Mouse (Mus musculus) B cell, adult 2 months (primary cell): ENCODE measurements at regions not wholly inside any gene's neighbourhood (a gene's known extent, or its start where the extent isn't known, plus 50 kb on each side); places are given as distances from the start of the nearest gene placed in this dataset.

Experiments used
- DNase-seq, 2 experiments: peaks; one replicate each; pipeline ENCODE4 v3.0.0; 2022

DNA sequence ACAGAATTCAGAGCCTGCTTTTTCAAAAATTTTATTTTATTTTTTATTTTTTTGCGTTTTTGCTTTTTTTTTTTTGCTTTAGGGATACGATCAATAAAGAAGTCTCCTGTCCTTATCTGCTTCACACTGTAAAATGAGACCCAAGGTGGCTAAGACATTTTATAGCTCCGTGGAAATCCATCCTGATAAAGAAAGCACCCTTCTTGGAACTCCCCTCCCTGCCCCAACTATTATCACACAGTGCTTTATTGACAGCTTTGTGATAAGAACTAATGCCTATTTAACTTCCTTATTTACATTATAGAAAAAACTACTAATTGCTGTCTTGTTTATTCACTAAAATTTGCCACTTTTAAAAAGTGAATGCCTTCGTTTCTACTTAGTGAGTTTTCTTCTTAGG, 179.0 kb upstream of the Dmrta1 start:
- no peak for DNase-seq

DNA sequence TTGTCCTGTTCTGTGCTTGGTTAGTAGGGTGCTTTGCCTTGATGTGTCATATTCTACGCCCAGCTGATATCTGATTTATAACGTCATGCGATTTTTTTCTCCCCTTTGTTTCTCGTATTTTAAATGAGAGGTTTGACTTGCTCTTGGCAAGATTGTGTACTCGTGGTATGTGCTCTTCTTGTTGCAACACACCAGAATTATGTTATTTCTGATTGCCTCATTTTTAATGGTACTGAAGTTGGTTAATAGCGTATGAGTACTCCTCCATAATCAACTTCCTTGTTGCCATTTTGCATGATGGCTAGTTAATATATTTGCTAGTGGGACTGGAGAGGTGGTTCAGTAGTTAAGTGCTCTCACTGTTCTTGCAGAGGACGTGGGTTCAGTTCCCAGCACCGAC, 180.1 kb upstream of the Cdkn2b start:
- DNase-seq = no peak

DNA sequence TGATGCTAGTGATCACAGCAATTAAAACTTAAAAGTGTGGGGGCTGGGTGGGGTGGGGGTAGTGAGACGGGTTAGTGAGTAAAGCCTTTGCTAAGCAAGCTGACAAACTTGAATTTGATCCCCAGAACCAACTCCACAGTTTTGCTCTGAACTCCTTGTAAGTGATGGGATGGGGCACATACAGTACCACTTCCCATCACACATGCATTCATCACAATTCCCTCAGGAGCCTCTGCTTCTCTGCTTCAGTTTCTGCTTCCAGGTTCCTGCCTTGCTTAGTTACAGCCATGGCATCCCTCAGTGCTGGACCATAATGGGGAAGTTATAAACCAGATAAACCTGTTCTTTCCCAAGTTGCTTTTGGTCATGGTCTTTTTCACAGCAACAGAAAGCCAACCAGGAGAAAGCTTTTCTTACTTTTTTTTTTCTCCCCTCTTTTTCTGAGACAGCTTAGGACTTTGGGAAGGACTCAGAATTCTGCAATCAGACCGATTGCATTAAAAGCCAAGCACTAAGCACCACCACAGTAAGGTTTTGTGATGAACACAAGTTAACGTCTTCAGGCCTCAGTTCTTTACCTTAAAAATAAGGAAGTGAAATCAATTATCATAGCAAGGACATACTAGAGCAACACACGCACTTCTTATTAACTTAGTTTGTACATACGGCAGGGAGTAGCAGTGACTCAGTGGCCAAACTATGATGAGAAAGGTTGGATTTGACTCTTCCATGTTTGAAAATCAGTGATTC, 176.8 kb upstream of the Cdkn2b start:
- no peak for DNase-seq

DNA sequence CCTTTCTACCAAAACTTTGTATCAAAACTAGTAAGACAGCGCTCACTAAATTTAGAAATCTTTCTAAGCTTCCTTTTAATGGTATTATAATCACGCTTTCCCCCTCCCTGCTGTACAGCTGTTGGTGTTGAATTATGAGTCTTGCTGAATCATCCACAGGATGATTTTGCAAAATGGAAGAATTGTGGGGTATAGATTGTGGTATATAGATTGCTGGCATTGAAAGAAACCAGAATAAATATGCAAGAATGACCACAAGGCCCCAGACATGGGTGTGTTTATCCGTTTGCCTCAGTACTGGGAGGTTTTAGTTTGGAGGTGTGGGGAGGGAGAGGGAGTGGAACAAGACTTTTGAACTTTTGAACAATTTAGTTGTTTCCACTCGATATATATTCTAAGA, 176.1 kb upstream of the Cdkn2b start:
- no peak for DNase-seq

DNA sequence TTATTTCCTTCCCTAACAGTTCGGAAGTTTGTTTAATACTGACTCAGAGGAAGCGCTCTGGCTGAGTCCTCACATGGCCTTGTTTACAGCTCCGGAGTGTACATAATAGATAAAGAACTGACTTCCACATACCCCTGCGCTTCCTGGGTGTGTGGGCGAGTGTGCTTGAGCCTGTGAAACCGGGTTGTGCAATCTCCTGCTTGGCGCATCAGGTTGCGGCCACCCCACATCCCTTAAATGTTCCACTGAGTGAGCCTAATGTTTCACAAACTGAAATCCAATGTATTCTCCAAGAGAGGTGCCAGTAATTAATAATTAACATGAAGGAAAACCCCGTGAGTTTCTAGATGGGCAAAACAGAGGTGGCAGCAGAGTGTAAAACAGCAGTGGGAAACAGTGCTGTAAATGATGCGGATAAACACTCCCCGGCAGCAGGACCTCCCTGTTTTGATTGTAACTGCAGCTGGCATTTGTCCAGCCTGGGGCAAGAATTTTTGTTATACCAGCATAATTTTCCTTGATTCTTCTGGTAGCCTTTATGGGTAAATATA, 175.2 kb upstream of the Cdkn2b start:
- no peak for DNase-seq

DNA sequence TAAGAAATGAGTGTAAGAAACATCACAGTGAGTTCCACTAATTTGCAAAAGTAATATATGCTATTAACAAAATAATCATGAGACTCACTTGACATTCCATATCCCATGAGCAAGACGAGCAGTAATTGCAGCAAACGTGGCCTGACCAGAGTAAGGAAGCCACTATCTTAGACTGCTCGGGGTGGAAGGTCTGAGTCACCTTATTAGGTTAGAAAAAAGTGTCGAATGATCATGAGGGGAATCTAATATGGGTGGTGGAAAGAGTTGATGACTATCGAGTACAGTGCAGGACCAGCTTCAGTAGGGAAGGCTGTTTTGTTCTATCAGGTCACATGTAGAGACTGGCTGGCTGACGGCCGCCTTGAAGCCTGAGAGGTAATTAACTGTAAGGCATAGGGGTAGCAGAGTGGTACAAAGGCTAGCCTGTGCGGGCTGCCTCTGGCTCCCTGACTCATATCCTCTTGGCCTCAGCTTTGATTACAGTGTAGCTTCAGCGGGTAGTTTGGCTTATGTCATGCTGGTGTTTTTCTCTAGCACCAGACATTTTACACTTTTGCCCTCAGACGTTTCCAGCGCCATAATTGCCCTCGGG, 167.9 kb upstream of the Cdkn2b start:
- no peak for DNase-seq

DNA sequence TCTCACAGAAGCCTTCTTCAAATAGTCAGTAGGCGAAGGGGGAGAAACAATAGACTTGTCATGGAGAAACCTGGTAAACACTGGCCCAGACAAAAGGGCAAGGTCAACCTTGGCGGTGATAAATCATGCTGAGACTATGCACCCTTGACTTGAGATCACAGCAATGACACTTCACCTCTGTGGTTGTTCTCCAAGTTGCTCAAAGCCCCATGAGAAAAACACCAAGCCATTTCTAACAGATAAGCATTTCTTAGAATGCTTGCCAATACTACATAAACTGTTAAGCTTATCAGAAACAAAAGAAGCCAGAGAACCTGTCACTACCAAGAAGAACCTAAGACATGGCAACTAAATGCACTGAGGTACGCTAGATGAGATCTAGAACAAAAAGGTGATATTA, 165.0 kb upstream of the Cdkn2b start:
- no peak for DNase-seq

DNA sequence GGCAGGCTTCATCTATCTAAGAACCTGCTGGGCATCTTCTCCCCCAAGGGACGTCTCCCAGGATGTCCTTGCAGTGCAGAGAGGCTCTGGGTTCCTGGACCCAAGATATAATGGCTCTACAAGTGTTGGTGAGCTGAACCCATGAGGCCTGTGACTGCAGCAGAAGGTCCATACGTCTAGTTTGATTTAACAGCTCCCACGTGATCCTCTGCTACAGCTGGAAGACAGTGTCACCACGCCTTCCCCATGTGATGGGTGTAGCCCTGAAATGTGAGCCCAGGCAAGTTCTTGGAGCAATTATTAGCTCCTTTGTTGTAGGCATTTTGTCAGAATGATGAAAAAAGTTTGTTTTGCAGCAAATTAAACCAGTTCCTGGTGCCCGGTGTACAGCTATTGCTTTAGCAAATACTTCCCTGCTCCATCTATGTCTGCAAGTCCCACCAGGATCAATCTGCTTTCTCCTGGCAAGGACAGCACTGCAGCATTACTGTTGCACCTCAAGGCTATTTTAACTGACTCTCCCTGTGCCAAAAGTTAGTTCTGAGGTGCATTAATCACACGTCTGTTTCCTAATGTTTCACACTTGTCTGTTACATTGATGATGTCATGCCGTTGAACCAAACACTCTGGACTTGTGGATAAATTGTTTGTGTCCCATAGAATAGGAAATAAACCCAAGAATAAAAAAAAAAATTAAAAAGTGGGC, 164.2 kb upstream of the Cdkn2b start:
- no peak for DNase-seq

DNA sequence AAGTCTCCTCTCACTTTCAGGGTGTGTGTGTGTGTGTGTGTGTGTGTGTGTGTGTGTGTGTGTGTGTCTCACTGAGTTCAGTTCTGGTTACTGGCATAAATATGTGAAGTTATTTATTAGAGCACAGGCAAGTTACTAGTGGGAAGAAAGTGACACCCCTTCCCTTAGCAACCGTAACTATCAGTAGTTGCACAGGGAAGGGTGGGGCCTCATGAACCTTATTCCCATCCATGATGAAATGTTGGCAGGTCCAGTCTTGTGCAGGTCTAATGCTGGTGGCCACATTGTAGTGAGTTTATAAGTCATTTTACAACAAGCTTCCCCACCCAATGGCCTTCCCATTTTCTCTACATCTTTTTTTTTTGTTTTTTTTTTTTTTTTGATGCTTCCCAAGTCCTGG, 160.6 kb upstream of the Cdkn2b start:
- DNase-seq = no peak

DNA sequence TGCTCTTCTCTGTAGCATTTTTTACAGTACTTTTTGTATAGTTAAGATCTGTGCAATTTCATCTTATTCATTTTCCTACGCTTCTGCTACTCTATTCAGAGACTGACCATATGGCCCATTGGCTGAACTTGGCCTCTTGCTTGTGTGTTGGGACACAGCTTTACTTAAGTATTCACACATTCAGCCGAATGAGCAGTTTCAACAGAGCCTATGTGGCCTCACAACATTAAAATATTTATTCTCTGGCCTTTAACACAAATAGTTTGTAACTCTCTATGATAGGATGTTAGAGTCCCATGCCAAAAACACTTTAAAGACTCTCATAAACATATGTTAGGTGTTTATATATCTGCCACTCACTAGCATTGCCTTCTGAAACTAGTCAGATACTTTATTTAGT, 159.9 kb upstream of the Cdkn2b start:
- DNase-seq = no peak

DNA sequence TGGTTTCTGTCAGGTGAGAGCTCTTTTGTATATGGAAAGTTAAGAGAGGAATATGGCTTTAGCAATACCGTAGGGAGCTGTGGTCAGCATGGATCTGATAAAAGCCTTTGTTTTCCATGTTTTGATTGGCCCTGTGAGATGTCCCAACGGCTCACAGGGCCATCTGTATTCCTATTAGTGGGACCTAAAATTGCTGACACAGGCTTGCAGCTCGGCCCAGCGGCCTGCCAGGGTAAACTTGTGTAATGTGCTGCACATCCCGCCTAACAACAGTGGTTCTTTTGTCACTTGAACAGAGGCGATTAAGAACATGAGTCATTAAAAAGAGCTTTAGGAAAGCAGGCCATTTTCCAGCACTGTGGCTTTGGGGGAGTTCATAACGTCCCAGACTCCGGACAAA, 159.0 kb upstream of the Cdkn2b start:
- no peak for DNase-seq

DNA sequence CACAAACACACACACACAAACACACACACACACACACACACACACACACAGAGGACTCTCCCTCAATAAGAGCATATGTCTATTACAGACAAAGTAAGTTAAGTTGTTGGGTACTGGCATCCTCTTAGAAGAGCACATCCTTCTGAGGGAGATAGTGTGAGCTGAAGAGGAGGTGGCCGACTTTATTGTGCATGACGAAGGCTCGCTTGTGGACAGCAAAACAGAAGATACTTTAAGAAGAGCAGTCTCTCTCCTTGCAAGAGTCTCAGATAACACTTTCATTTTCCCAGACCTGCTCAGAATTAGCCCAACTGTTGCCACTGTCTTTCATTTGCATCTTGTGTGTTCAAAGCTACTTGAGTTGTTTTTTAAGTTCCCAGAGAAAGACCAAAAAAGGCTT, 158.6 kb upstream of the Cdkn2b start:
- no peak for DNase-seq

DNA sequence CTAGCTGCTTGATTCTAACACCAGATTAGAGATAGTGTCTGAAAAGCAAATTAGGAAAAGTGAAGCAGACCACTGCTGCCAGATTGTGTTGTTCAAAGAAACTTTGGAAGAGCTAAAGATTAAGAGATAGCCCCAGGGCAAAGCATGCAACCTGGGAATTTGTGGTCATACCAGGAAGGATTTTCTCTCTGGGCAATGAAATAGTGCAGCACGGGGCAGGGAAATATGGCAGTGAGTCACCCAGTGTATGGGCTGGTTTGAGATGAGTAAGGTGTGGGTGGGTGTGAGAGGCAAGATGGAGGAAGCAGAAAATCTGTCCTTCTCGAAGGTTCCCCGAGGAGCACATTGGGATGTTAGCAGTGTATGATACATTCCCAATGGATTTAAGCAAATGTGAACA, 155.9 kb upstream of the Cdkn2b start:
- DNase-seq = no peak

DNA sequence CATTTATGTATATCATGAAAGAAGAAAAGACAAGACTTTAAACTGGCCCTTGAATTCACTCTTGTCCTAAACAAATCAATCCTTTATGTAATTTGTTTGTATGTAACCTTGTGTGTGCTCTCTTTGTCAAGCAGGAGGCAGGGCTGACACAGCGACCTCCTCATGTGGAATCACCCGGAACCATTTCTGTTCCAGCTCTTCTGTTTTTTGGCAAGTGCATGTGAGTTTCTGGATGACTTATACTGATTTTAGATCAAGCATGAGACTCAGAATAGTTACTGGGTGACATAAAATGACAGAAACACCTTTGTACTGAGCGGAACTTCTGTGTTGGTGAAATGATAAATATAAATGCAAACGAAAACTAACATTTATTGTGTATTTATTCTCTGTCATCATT, 152.3 kb upstream of the Cdkn2b start:
- DNase-seq = no peak

DNA sequence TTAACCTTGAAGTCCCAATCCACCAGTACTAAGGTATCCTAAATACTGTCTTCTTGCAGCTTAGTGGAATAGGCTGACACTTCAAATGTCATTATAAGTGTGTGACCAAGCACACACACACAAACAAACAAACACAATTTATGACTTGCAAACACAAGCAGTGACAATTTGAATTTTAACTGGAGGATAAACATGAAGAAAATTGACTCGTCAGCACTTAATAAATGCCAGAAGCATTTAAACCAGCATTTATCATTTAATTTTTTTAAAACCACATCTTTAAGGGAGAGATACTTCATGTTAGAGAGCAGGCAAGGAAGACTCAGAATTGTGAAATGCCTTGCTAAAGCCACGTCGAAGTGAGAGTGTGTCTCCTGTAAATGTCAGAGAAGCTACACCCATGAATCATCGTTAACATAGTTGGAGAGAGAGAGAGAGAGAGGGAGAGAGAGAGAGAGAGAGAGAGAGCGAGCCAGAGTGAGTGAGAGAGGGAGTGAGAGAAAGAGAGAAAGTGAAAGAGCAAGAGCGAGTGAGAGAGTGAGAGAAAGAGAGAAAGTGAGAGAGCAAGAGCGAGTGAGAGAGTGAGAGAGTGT, 149.4 kb upstream of the Cdkn2b start:
- DNase-seq = no peak

DNA sequence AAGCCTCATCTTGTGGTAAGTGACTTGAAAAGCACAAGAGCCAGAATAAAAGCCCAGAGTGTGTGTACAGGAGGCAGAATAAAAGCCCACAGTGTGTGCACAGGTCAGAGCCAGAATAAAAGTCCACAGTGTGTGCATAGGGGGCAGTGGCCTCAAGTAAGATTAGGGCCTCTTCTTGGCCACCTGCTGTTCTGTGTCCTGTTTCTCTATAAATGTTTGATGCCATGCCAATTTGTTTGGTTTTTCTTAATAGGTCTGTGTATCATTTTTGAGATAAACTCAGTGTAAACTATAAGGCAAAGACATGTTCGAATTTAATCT, 148.5 kb upstream of the Cdkn2b start:
- no peak for DNase-seq

DNA sequence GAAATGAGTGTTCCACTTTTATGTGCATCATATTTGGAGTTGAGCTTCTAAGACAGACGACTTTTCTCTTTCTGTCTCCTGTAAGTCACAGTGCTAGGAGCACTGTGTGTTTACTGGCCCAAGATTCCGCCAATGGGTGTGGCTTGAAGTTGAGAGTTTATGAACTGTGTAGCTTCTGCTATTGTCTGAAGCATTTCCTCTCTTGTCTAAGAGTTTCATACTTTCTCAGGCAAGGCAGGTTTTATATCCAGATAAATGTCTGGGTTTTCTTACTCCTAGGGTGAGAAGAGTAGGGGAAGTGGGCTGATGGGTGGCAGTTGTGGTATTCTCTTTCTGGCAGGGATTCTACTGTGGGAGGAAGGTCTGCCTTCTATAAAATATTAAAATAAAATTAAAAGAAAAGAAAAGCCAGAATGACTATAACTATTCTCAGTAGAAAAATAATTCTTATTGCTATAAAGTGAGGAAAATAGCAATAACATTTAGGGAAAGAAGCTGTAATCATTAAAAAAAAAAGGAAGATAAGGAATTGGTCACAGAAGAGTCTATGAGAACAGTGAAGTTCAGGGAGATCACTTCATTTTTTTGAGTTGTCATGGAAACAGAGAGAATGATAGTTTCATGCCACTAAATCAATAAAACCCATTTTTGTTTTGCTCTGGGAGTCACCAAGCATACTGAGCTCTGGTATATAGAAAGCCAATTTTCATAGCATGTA, 147.9 kb upstream of the Cdkn2b start:
- DNase-seq = no peak

DNA sequence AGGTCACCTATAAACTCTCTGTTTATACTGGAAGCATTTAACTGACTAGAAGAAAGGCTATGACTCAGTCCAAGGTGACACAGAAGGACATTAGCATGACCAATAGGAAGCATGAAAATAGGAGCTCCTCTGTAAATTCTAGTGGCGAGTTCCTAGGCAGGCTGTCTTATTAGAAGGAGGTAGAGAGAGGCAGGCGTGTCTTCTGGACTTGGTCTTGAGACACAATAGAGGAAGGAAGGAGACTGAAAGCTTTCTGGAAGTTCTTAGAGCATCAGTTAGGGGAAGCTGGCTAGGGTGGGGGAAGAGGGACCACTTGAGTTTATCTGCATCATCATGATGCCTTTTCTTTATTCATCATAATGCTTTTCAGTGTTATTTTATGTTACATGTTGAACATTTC, 147.0 kb upstream of the Cdkn2b start:
- no peak for DNase-seq

DNA sequence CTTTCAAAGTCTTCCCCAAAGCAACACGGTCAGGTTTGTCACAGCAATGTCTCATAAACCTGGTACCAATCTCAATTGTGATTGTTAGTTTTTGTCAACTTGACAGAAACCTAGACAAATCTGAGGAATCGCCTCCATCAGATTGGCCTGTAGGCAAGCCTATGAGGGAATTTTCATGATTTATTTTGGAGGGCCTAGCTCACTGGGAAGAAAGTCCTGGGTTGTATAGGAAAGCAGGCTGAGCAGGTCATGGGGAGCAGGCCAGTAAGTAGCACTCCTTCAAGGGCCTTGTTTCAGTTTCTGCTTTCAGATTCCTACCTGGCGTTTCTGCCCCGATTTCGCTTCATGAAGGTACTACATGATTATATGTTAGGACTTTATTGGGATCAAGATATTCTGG, 144.1 kb upstream of the Cdkn2b start:
- DNase-seq = no peak

DNA sequence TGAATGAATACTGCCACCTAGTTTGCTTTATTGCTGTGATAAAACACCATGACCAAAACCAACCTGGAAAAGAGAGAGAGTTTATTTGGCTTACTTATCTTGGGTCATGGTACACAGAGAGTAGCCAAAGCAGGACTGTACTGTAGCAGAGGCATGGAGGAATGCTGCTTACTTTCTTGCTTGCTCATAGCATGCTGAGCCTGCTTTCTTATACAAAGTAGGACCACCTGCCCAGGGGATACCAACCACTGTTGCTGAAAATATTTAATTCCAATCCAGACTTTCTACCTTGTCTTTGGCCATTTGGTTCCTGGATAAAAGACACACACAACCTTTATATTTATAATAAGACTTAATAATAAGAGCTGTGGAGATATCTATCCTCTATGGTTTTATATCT, 142.2 kb upstream of the Cdkn2b start:
- DNase-seq = no peak

DNA sequence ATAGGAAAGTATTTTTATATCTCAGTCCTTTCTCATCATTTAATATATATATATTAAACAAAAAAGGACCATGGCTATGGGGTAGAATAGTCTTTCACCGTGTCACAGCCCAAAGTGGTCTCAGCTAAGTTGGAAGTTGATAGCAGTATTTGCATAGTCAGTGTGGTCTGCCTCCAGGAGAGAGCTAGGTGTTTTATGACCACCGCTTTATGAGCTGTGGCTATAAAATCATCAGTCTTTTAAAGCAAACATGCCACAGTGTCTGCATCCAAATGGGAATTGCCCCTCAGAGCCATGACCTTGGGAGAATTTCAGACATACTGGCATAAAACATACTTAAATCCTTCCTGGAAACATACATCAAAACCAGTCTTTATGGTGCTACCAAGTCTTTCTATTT, 140.9 kb upstream of the Cdkn2b start:
- DNase-seq = no peak

DNA sequence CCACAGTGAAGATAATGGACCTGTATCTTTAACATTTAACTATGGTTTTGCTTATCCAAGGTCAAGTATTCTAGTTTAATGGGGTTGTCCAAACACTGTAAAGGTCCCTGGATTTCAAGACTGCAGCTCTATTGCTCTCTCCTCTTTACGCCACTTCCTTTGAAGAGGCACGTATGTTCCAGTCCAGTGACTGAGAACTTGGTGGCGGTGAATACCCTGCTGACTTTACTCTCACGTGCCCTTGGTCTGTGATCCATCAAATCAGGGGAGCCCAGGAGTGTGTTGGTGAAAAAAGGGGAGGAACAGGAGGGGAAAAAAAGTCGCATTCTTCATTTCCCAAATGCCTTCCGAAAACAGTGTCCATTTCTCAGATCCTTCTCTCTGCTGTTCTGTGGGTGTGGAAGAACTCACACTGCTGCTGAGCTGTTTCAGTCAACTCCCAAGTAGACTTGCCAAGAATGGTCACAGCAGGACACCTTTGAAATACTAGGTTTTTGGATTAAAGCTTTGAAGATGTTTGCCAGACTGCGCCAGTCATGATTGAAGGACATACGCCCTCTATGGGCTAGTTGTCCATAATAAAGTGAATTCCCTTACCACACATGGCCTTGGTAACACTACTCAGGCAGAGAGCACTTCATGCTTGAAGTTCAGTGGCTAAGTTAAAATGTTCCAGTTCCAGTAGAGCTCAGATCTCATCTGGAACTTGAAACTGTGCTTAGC, 136.1 kb upstream of the Cdkn2b start:
- no peak for DNase-seq
